Mouse (Mus musculus): ENCODE measurements around the gene Tnip3. TPM values are rescaled to one million over a fixed set of nuclear protein-coding genes. Genes with fewer than 3 reads are reported as not detected.

Gene Tnip3
- 0.08 TPM in 1 of 2 replicates, not detected in the other for polyA plus RNA-seq (2015; fragmentation: Nextera tagmentation; extraction: Ambion mirVana)

- Histone ChIP-seq H3K27ac (ENCODE audit: low read depth, low read length) (no peak within 1 kb of the TSS), H3K36me3 (ENCODE audit: control insufficient read depth, insufficient read depth) (no peaks in the 10 kb centered on the region), H3K27me3 (replicated peaks; ENCODE audit: control insufficient read depth, insufficient read depth, low read length) (no peaks in the 10 kb centered on the region), H3K4me2 (replicated peaks; ENCODE audit: low read depth) (no peak within 1 kb of the TSS), H3K9ac (ENCODE audit: low read depth, low read length) (no peak within 1 kb of the TSS), H3K4me3 (ENCODE audit: low read depth, low read length) (no peak within 1 kb of the TSS), H3K4me1 (replicated peaks; ENCODE audit: control insufficient read depth, insufficient read depth, low read length) (no peaks in the 10 kb centered on the region), H3K9me3 (ENCODE audit: control insufficient read depth) (no peaks in the 10 kb centered on the region)
- TF ChIP-seq CTCF (IDR thresholded peaks at IDR 0.05; ENCODE audit: low read depth) = no peak
- ATAC-seq = no peak
- 74% methylated on average over 5 of the region's 5 CpGs for WGBS
Measured at GRCm38 (mm10) chr6:65525192-65525591, at the start of gene Tnip3. Gene Tnip3, plus strand, starts transcription at chr6:65525313.

- TF ChIP-seq CTCF (IDR thresholded peaks at IDR 0.05; ENCODE audit: low read depth) = no peak
- no peaks in the 10 kb centered on the region for H3K4me1 ChIP-seq (replicated peaks; ENCODE audit: control insufficient read depth, insufficient read depth, low read length)
- H3K27me3 ChIP-seq (replicated peaks; ENCODE audit: control insufficient read depth, insufficient read depth, low read length) = no peaks in the 10 kb centered on the region
- no peak overlapping the region for H3K4me3 ChIP-seq (ENCODE audit: low read depth, low read length)
- H3K4me2 ChIP-seq (replicated peaks; ENCODE audit: low read depth) = no peak overlapping the region
- H3K27ac ChIP-seq (ENCODE audit: low read depth, low read length) = no peak overlapping the region
- no peak for ATAC-seq
- no peak overlapping the region for H3K9ac ChIP-seq (ENCODE audit: low read depth, low read length)
- H3K36me3 ChIP-seq (ENCODE audit: control insufficient read depth, insufficient read depth) = no peaks in the 10 kb centered on the region
- H3K9me3 ChIP-seq (ENCODE audit: control insufficient read depth) = no peaks in the 10 kb centered on the region
Measured at GRCm38 (mm10) chr6:65498786-65499185, 26.3 kb upstream of the Tnip3 start.

- peak; percentile 95 for TF ChIP-seq CTCF (IDR thresholded peaks at IDR 0.05; ENCODE audit: low read depth)
- Histone ChIP-seq H3K9ac (ENCODE audit: low read depth, low read length) (no peak overlapping the region), H3K4me1 (replicated peaks; ENCODE audit: control insufficient read depth, insufficient read depth, low read length) (no peaks in the 10 kb centered on the region), H3K36me3 (ENCODE audit: control insufficient read depth, insufficient read depth) (no peaks in the 10 kb centered on the region), H3K27me3 (replicated peaks; ENCODE audit: control insufficient read depth, insufficient read depth, low read length) (no peaks in the 10 kb centered on the region), H3K27ac (ENCODE audit: low read depth, low read length) (no peak overlapping the region), H3K4me3 (ENCODE audit: low read depth, low read length) (no peak overlapping the region), H3K9me3 (ENCODE audit: control insufficient read depth) (no peaks in the 10 kb centered on the region), H3K4me2 (replicated peaks; ENCODE audit: low read depth) (no peak overlapping the region)
- ATAC-seq = no peak
- 40% methylated on average over 4 of the region's 4 CpGs for WGBS
Measured at GRCm38 (mm10) chr6:65510051-65510669, 15.0 kb upstream of the Tnip3 start.

GRCm38 (mm10) chr6:65513813-65514212 is 11.3 kb upstream of the Tnip3 start:
- no peak for TF ChIP-seq CTCF (IDR thresholded peaks at IDR 0.05; ENCODE audit: low read depth)
- Histone ChIP-seq H3K4me2 (replicated peaks; ENCODE audit: low read depth) (no peak overlapping the region), H3K27me3 (replicated peaks; ENCODE audit: control insufficient read depth, insufficient read depth, low read length) (no peaks in the 10 kb centered on the region), H3K4me3 (ENCODE audit: low read depth, low read length) (no peak overlapping the region), H3K36me3 (ENCODE audit: control insufficient read depth, insufficient read depth) (no peaks in the 10 kb centered on the region), H3K9me3 (ENCODE audit: control insufficient read depth) (no peaks in the 10 kb centered on the region), H3K9ac (ENCODE audit: low read depth, low read length) (no peak overlapping the region), H3K4me1 (replicated peaks; ENCODE audit: control insufficient read depth, insufficient read depth, low read length) (no peaks in the 10 kb centered on the region), H3K27ac (ENCODE audit: low read depth, low read length) (no peak overlapping the region)
- ATAC-seq = no peak
- WGBS = 84% methylated on average over 3 of the region's 3 CpGs

GRCm38 (mm10) chr6:65516759-65517158 is 8.4 kb upstream of the Tnip3 start:
- 77% methylated on average over 8 of the region's 8 CpGs for WGBS
- no peak overlapping the region for H3K4me3 ChIP-seq (ENCODE audit: low read depth, low read length)
- no peak overlapping the region for H3K27ac ChIP-seq (ENCODE audit: low read depth, low read length)
- H3K4me2 ChIP-seq (replicated peaks; ENCODE audit: low read depth) = no peak overlapping the region
- H3K4me1 ChIP-seq (replicated peaks; ENCODE audit: control insufficient read depth, insufficient read depth, low read length) = no peaks in the 10 kb centered on the region
- no peak overlapping the region for H3K9ac ChIP-seq (ENCODE audit: low read depth, low read length)
- no peaks in the 10 kb centered on the region for H3K27me3 ChIP-seq (replicated peaks; ENCODE audit: control insufficient read depth, insufficient read depth, low read length)
- no peak for TF ChIP-seq CTCF (IDR thresholded peaks at IDR 0.05; ENCODE audit: low read depth)
- no peaks in the 10 kb centered on the region for H3K36me3 ChIP-seq (ENCODE audit: control insufficient read depth, insufficient read depth)
- ATAC-seq = no peak
- no peaks in the 10 kb centered on the region for H3K9me3 ChIP-seq (ENCODE audit: control insufficient read depth)

GRCm38 (mm10) chr6:65520821-65521220 is 4.3 kb upstream of the Tnip3 start:
- Histone ChIP-seq H3K27ac (ENCODE audit: low read depth, low read length) (no peak overlapping the region), H3K27me3 (replicated peaks; ENCODE audit: control insufficient read depth, insufficient read depth, low read length) (no peaks in the 10 kb centered on the region), H3K4me3 (ENCODE audit: low read depth, low read length) (no peak overlapping the region), H3K9me3 (ENCODE audit: control insufficient read depth) (no peaks in the 10 kb centered on the region), H3K4me2 (replicated peaks; ENCODE audit: low read depth) (no peak overlapping the region), H3K36me3 (ENCODE audit: control insufficient read depth, insufficient read depth) (no peaks in the 10 kb centered on the region), H3K9ac (ENCODE audit: low read depth, low read length) (no peak overlapping the region), H3K4me1 (replicated peaks; ENCODE audit: control insufficient read depth, insufficient read depth, low read length) (no peaks in the 10 kb centered on the region)
- ATAC-seq = no peak
- no peak for TF ChIP-seq CTCF (IDR thresholded peaks at IDR 0.05; ENCODE audit: low read depth)
- 90% methylated on average over 3 of the region's 3 CpGs for WGBS

GRCm38 (mm10) chr6:65527892-65528291 is 2.8 kb downstream of the Tnip3 start:
- Histone ChIP-seq H3K9ac (ENCODE audit: low read depth, low read length) (no peak overlapping the region), H3K27me3 (replicated peaks; ENCODE audit: control insufficient read depth, insufficient read depth, low read length) (no peaks in the 10 kb centered on the region), H3K4me3 (ENCODE audit: low read depth, low read length) (no peak overlapping the region), H3K9me3 (ENCODE audit: control insufficient read depth) (no peaks in the 10 kb centered on the region), H3K4me1 (replicated peaks; ENCODE audit: control insufficient read depth, insufficient read depth, low read length) (no peaks in the 10 kb centered on the region), H3K27ac (ENCODE audit: low read depth, low read length) (no peak overlapping the region), H3K36me3 (ENCODE audit: control insufficient read depth, insufficient read depth) (no peaks in the 10 kb centered on the region), H3K4me2 (replicated peaks; ENCODE audit: low read depth) (no peak overlapping the region)
- TF ChIP-seq CTCF (IDR thresholded peaks at IDR 0.05; ENCODE audit: low read depth) = no peak
- no peak for ATAC-seq
- 52% methylated on average over 1 of the region's 1 CpGs for WGBS

All from intestine, postnatal 0 days (tissue).